Comparison of ENCODE assay signal across 8 mouse cellular contexts in the genomic region with DNA sequence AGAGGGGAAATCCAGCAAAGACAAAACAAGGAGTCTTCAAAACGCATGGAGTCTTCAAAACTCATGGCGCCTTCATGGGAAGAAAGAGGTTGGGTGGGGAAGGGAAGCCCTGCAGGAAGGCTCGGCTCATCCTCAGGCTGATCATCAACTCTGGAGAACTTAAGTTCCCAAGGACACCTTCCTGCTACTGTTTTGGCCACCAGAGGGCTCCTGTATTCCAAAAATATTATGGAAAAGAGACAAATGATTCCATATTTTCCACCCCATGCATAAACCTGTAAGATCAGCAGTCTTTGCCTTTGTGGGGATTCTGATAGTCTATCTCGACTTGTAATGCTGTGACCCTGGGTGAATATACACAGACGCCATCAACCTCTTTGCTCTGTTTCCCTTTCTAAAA.
DNase-seq lines count a peak whose midpoint lies in the region; ATAC-seq and TF ChIP-seq lines count a peak whose summit lies in the region.

No protein-coding gene starts in this region.

- no peaks in the 10 kb centered on the region for H3K36me3 ChIP-seq in forebrain, embryonic 13.5 days (ENCODE audit: poor library complexity, severe bottlenecking)
- H3K36me3 ChIP-seq in forebrain, embryonic 12.5 days (replicated peaks) = no peaks in the 10 kb centered on the region
- H3K36me3 ChIP-seq in CH12.LX (replicated peaks in 1 of 2; ENCODE audit: control insufficient read depth in 1 of 2, insufficient read depth in 1 of 2, low read length in 1 of 2) = no peaks in the 10 kb centered on the region
- no peaks in the 10 kb centered on the region for H3K36me3 ChIP-seq in midbrain, postnatal 0 days (ENCODE audit: insufficient read depth, low read length)

- H3K4me3 ChIP-seq in forebrain, embryonic 13.5 days = no peak overlapping the region
- H3K4me3 ChIP-seq in forebrain, embryonic 12.5 days (replicated peaks) = no peak overlapping the region
- no peak overlapping the region for H3K4me3 ChIP-seq in CH12.LX (replicated peaks in 1 of 3; ENCODE audit: low read depth in 2 of 3, low read length in 2 of 3, poor library complexity in 1 of 3)
- no peak overlapping the region for H3K4me3 ChIP-seq in midbrain, postnatal 0 days (ENCODE audit: low read depth, low read length)

- no peaks in the 10 kb centered on the region for H3K9me3 ChIP-seq in forebrain, embryonic 13.5 days (replicated peaks)
- H3K9me3 ChIP-seq in forebrain, embryonic 12.5 days = no peaks in the 10 kb centered on the region
- H3K9me3 ChIP-seq in CH12.LX (replicated peaks; ENCODE audit: low read length) = no peaks in the 10 kb centered on the region
- no peaks in the 10 kb centered on the region for H3K9me3 ChIP-seq in midbrain, postnatal 0 days (ENCODE audit: low read length)

- no peak overlapping the region for H3K27ac ChIP-seq in forebrain, embryonic 13.5 days
- no peak overlapping the region for H3K27ac ChIP-seq in forebrain, embryonic 12.5 days
- no peak overlapping the region for H3K27ac ChIP-seq in CH12.LX (ENCODE audit: insufficient read depth, low read depth)
- H3K27ac ChIP-seq in midbrain, postnatal 0 days (ENCODE audit: low read depth, low read length) = no peak overlapping the region

- TF ChIP-seq EP300 in CH12.LX (IDR thresholded peaks at IDR 0.05; ENCODE audit: low read length) = no peak

- peaks cover 35% of the 10 kb centered on the region for H3K4me1 ChIP-seq in forebrain, embryonic 13.5 days
- H3K4me1 ChIP-seq in forebrain, embryonic 12.5 days = peaks cover 31% of the 10 kb centered on the region
- peaks cover 6 to 11% of the 10 kb centered on the region in 2 experiments for H3K4me1 ChIP-seq in CH12.LX (ENCODE audit: control insufficient read depth in 1 of 2, insufficient read depth in 2 of 2)
- H3K4me1 ChIP-seq in midbrain, postnatal 0 days (ENCODE audit: insufficient read depth, low read length) = no peaks in the 10 kb centered on the region; the same call in 1 of the 2 replicates

- H3K4me2 ChIP-seq in forebrain, embryonic 13.5 days = no peak overlapping the region
- H3K4me2 ChIP-seq in forebrain, embryonic 12.5 days = no peak overlapping the region
- no peak overlapping the region for H3K4me2 ChIP-seq in CH12.LX (ENCODE audit: insufficient read depth, low read depth, poor library complexity, severe bottlenecking)
- H3K4me2 ChIP-seq in midbrain, postnatal 0 days (ENCODE audit: low read depth, low read length, poor library complexity, severe bottlenecking) = no peak overlapping the region

- no peak for TF ChIP-seq POLR2A in CH12.LX (IDR thresholded peaks at IDR 0.05; ENCODE audit: low read depth, low read length)

- H3K9ac ChIP-seq in forebrain, embryonic 13.5 days = no peak overlapping the region
- H3K9ac ChIP-seq in forebrain, embryonic 12.5 days = no peak overlapping the region
- no peak overlapping the region for H3K9ac ChIP-seq in CH12.LX (ENCODE audit: insufficient read depth, low read depth)
- no peak overlapping the region for H3K9ac ChIP-seq in midbrain, postnatal 0 days (replicated peaks; ENCODE audit: low read length, poor library complexity, severe bottlenecking)

- H3K79me2 ChIP-seq in CH12.LX (replicated peaks; ENCODE audit: control insufficient read depth, extremely low read depth, insufficient read depth, poor library complexity, severe bottlenecking) = no peaks in the 10 kb centered on the region

- intact Hi-C loops in heart, postnatal 36 days (cut with DNase I) = loop anchor here (1.0 kb wide), 2 partner anchors 34 to 121 kb away; partner anchors contain the start of gene Parp11
- intact Hi-C loops in left cerebral cortex, postnatal 4 days (cut with DNase I) = loop anchor here (5.0 kb wide), 1 partner anchor 122 kb away; the partner anchor contains the start of gene Parp11

- 0 out of 2 replicates have a peak, but pooled peaks have one; percentile 17 for ATAC-seq in forebrain, embryonic 13.5 days
- ATAC-seq in forebrain, embryonic 12.5 days (ENCODE audit: low FRiP score) = no peak
- 0 out of 2 replicates have a peak, but pooled peaks have one; percentile 57 for ATAC-seq in midbrain, postnatal 0 days (ENCODE audit: low FRiP score)
- ATAC-seq in CD4-positive, CD25-positive, alpha-beta regulatory T cell, adult 4 months = no peak

- DNase-seq in CH12.LX (ENCODE audit: extremely low read depth) = no peak
- peak; percentile 54 to 62 for DNase-seq in cerebellum, postnatal 36 days
- peak; percentile 61 to 63 for DNase-seq in heart, postnatal 36 days
- DNase-seq in left cerebral cortex, postnatal 4 days = peak; percentile 75
- DNase-seq in midbrain, postnatal 0 days (ENCODE audit: low spot score) = peak; percentile 76

- in situ Hi-C loops in CH12.LX (cut with MboI; ENCODE audit: low pct_ligation_motif_present, low pct_unique_long_range_greater_than_20kb, low sequenced_read_pairs) = no loop called here

- TF ChIP-seq CTCF in CH12.LX (conservative IDR thresholded peaks at IDR 0.05 in 1 of 2, IDR thresholded peaks at IDR 0.05 in 1 of 2; ENCODE audit: low read depth in 2 of 2, low read length in 2 of 2) = peak in 1 of 2 experiments; percentile 51; a peak in 2 of 4 replicates
- peak; percentile 81 for TF ChIP-seq CTCF in midbrain, postnatal 0 days (IDR thresholded peaks at IDR 0.05)

- dilution Hi-C loops in CH12.LX (cut with MboI; ENCODE audit: extremely low pct_ligation_motif_present, extremely low pct_unique_long_range_greater_than_20kb, low sequenced_read_pairs) = no loop called here

- no peaks in the 10 kb centered on the region for H3K27me3 ChIP-seq in forebrain, embryonic 13.5 days
- H3K27me3 ChIP-seq in forebrain, embryonic 12.5 days = no peaks in the 10 kb centered on the region
- H3K27me3 ChIP-seq in CH12.LX (replicated peaks) = peaks cover 35% of the 10 kb centered on the region
- H3K27me3 ChIP-seq in midbrain, postnatal 0 days (ENCODE audit: insufficient read depth, low read length) = no peaks in the 10 kb centered on the region

- WGBS in forebrain, embryonic 13.5 days = 61% methylated on average over 5 of the region's 5 CpGs
- 59% methylated on average over 5 of the region's 5 CpGs for WGBS in forebrain, embryonic 12.5 days
- WGBS in midbrain, postnatal 0 days = 50% methylated on average over 5 of the region's 5 CpGs

- TF ChIP-seq RAD21 in CH12.LX (IDR thresholded peaks at IDR 0.05; ENCODE audit: low read depth, low read length) = peak; percentile 20

TF ChIP-seq in CH12.LX, 34 proteins besides CTCF, POLR2A, EP300 and RAD21:
- TF ChIP-seq SIN3A (IDR thresholded peaks at IDR 0.05; ENCODE audit: low read length) (no peak), SMC3 (IDR thresholded peaks at IDR 0.05; ENCODE audit: low read depth, low read length) (peak; percentile 42), MAX (IDR thresholded peaks at IDR 0.05; ENCODE audit: low read length) (no peak), NELFE (IDR thresholded peaks at IDR 0.05; ENCODE audit: low read depth, low read length) (no peak), IRF4 (IDR thresholded peaks at IDR 0.05; ENCODE audit: low read depth, low read length) (no peak)

Comparison
In these comparisons a context has a peak if more than half of its experiments do, and no peak if none do; other contexts are left out.
1. ATAC-seq: peak in forebrain, embryonic 13.5 days (single experiment) and midbrain, postnatal 0 days (single experiment); none in forebrain, embryonic 12.5 days (single experiment) and CD4-positive, CD25-positive, alpha-beta regulatory T cell, adult 4 months (single experiment).